Mouse (Mus musculus) gastrocnemius, postnatal 10 days (tissue): Measurements from ENCODE around the gene Fam217b. TPM values are rescaled to one million over a fixed set of nuclear protein-coding genes. Genes with fewer than 3 reads are reported as not detected.

Experiments
- DNase-seq: peaks from one replicate; pipeline ENCODE4 v3.0.0; 2021; ENCODE audit warnings: mixed read lengths
- total RNA-seq, 2 experiments: library from RNA; stranded (reverse); gene quantifications; 2 replicates each; pipeline ENCODE4 v1.2.3; 2021

Gene Fam217b
- total RNA-seq, 2 experiments from 2014 or later = 6.4 to 8.2 TPM

DNA sequence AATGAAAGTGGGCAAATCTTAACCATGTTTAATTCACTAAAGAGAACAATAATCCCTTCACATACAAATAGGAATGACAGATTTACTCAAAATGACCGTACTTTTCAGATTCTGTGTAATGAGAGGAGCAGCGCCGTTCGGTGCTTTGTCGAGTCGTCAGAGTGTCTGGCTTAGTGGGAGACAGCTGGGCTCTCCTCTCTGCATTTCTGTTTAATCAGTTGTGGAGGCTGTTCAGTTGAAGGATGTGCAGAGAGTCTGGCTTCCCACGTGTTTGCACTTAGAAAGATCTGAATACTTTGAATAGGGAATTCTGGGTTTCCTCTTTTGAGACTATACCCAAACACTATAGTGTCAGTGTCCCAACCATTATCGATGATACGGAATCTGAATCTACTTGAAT lies 23.0 kb downstream of the Fam217b start:
- DNase-seq = no peak

DNA sequence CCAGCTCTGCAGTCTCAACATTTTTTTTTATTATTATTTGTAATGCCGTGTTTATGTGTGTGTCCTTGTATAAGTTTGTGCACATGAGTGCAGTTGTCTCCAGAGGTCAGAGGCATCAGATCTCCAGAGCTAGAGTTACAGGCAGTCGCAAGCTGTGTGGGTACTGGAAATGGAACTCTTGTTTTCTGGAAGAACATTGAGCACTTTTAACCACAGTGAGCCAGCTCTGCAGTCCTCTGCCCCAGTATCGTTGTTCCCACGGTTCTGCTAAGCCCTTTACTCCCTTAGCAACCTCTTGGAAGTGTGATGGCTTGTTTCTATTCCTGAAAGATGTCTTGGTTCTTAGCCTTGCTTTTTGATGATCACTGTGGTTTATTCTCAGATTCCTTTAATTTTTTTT lies 35.1 kb downstream of the Fam217b start:
- DNase-seq = no peak

DNA sequence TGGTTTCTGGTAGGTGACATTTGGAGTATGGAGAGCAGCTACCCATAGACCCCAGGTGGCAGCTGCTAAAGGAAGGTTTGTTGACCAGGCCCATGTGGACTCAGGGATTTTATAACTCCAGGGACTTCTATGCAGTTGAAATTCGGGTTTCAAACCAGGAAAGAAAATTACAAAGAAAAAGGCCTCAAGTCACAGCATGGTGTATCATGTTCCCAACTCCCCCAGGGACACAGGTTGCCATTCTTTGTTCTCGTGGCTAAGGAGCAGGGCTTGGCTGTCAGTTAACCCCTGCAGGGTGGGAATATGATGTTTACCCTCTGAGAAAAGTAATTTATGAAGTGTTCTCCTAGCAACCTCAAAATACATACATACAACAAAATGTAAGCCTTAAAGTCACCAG lies 35.9 kb downstream of the Fam217b start:
- DNase-seq = no peak

DNA sequence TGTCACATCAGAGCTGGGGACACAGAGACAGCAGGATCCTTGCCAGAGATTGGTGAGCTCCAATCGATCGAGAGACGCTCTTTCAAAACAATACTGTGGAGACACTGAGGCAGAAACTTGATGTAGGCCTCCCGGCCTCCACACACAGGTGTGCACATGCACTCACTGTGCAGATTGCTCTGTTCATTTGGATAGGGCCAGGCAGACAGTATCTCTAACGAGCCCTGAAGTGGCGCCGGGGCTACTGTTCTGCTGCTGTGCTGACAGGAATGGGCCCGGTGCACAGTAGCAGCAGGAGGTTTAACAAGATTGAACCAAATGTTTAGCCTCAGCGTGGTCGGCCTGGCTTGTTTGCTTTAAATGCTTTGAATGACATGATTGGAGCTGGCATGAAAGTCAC lies 36.6 kb downstream of the Fam217b start:
- no peak for DNase-seq

DNA sequence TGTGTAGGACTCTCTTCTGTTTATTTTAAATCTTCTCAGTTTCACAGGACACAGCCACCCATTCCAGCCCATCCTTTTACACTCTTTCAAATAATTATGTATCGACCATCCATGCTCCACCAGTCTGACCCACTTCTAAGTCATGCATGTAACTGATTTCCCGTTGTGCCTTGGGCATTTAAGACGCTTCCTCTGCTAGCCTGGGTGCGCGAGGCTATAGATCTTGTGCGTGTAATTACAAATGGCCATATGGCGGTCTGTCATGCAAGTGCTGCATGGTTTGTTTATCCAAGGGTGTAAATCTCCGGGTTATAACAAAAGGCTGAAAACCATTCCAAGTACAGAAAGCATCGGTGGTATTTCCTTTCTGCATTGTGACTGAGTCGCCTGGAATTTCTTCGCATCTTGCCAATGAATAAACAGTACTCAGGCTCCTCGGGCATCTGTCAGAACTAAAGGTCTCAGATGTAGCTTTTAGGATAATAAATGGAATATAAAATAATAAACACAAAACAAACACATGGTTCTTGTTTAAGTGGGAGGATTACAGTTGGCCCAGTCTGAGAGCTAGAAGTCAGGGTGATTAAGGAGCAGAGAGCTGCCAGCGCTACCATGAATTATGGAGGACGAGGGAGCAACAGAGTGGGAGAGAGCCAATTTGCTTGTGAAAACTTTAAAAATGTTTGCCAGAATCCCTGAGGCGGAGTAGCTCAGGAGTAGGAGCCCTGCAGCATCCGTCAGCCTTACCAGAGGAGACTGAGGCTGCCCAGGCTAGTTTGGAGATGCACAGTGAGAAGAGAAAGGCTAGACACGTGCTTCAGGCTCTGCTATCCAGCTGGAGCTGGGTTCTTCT lies 40.6 kb downstream of the Fam217b start:
- DNase-seq = no peak

DNA sequence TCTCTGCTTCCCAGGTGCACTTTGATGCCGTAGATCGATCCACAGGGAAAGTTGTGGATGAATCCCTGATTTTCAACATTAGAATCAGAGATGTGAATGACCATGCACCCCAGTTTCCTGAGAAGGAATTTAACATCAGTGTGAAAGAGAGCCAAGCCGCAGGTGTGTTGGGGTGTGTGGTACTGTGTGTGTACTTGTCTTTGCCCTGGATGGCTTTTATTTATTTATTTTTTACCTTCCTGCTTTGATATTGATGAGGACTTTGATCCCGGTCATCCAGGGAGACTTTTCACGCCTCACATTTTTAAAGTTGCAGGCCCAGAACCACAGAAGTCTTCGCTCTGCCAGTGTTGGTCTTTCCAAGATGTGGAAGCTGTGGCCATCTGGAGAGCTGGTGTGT lies 43.1 kb downstream of the Fam217b start:
- DNase-seq = no peak

DNA sequence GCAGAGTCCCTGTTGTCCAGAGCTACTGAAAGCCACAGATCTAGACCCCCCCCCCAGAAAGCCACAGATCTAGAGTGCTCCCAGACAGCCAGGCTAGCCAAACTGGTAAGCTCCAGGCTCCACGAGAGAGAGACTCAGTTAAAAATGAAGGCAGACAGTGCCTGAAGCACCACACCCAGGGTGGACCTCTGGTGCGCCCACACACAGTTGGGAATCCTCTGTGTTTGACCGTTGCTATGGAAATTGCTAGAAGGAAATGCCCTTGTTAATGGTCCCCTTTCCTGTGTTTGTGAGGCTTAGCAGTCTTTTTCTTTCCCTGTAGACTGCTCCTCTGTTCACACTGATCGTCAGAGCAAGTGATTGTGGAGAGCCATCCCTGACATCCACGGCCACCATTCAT lies 46.0 kb downstream of the Fam217b start:
- DNase-seq = no peak

DNA sequence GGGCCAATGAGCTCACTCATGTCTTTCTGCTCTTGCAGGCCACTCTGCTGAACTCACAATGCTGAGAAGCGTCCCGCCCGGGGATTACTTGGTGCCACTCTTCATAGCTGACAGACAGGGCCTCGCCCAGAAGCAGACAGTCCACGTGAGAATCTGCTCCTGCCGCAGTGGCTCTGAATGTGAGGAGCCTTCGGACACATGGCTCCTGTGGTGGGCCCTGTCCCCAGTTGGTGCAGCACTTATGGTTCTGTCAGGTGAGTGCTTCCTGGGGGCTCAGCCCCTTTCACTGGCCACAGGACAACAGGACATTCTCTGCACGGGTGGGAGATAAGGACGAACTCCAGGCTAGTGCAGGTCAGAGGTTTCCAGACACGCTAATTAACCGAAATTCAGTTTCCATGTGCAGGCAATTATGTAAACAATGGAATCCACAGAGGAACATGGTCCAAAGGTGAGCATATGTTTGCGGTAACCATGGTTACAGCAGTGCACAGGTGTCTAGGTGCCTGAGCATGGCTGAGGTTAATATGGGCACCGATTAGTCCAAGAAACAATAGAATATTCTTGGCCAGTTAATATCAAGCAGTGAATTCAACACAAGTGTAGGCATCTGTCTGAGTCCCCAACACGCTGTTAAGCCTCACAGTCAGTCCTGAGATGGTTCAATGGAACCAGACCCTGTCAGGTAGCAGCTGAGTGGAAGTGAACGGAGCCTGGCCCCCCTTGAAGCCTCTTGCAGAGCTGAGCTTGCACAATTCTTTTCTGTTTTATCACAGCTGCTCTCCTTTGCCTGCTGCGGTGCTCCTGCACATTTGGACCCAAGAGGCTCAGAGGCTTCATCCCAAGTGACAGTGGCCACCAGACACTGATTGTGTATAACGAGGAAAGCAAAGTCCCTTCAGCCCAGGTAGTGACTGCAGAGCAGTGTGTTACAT lies 57.5 kb downstream of the Fam217b start:
- no peak for DNase-seq

DNA sequence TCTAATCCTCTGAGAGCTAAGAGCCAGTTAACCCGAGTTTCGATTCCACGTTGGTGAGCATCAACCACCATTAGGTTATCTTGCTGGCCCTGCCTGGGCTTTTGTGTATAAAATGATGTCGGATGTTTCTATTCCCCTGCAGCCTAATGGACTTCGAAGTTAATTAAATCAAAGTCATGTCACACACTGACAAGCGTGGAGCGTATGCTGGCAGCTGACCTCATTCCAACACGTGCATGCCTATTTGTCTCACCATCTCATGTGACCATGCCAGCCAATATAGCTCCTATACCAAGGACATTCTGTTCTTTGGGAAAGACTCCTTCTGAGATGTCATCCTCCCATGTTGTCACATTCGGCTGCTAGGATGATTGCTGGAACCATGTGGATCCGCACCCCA lies 59.6 kb downstream of the Fam217b start:
- no peak for DNase-seq

Other genes starting within 250 kb of the Fam217b start
- gene Sycp2, start 6.8 kb upstream of the Fam217b start, total RNA-seq = under 1 TPM; 0.18 to 0.28 TPM
- 10 to 100 TPM; 10.3 to 11.6 TPM for gene Ppp1r3d, start 52 bp upstream of the Fam217b start, total RNA-seq
- under 1 TPM in 1 of 2 experiments, not detected in 1; 0.09 TPM for gene Cdh26, start 16.0 kb downstream of the Fam217b start, total RNA-seq